Mouse (Mus musculus): ENCODE results near the gene Tspan31.
"Not testable (repeated sequence)": the region's sequence is repeated elsewhere in the genome, so short reads cannot be mapped to it uniquely, and the experiment has no call there.

Tspan31 gene

DNA sequence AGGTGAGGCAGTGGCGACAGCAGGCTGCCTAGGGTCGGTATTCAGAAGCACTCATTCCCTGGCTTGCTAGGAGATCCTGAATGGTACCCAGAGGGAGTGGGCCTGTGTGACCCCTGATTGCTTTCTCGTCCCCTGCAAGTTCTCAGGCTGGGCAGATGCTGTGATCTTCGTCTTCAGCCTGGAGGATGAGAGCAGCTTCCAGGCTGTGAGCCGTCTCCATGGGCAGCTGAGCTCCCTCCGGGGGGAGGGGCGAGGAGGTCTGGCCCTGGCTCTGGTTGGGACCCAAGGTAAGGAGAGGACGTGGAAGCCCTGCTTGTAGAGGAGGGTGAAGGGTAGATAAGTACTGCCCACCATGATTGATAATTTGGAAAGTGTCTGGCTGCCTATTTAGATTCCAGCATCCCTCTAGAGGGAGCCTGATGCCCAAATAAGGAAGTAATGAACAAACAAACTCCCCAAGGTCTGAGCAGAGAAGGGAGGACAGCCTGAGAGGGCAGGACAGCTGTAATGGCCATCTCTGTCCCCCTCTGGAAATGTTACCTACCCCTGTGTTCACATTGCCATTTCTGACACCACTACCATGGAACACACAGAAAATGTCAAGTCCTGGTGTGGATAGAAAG lies 13.3 kb upstream of the Tspan31 start:
- DNase-seq: no peak

GRCm38 (mm10) chr10:127081996-127082620 lies 12.0 kb upstream of the Tspan31 start:
- DNase-seq: no peak

GRCm38 (mm10) chr10:127080901-127081780 lies 11.1 kb upstream of the Tspan31 start:
- DNase-seq: no peak

- no peak for DNase-seq
These were observed 9.8 kb upstream of the Tspan31 start for GRCm38 (mm10) chr10:127079665-127080391.

DNA sequence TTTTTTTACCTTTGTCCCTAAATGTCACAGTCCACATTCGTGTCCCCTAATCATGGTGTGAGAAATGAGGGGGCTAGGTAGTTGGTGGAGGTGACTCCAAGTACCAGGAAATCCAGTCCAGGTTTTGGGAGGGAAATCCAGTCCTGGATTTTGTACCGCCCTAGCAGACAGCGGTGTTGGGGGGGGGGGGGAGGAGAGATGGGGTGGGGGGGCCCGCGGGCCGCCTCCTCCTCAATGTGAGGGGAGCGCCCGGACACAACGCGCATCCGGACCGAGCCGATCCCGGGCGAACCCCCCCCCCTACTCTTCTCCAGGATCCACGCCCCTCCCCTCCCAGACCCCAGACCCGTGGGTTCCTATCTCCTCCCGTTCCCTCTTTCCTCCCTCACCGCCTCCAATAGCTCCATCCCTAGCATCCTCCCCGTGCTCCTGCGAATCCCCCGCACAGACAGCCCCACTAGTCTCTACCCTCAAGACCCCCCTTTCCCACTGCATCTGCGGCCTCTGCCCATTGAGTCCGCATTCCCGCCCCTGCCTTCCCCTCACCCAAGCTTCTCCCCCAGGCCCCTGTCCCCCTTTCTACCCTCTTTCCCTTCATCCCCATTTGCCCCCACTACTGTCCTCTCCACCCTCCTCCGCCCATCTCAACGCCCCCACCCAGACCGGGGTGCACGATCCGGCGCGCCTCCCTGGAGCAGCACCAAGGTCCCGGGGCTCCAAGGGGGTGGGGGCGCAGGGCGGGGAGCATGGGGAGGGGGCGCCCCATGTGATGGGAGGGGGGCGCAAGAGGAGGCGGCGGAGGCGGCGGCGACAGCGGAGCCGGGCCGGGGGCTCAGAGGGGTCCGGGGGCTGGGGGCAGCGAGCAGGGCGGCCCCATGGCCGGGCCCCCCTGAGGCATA lies 8.9 kb upstream of the Tspan31 start:
- no peak for DNase-seq

- peak; percentile 83 for DNase-seq
These were observed 8.1 kb upstream of the Tspan31 start for GRCm38 (mm10) chr10:127078001-127078676.

- DNase-seq: no peak
These were observed 7.5 kb upstream of the Tspan31 start for GRCm38 (mm10) chr10:127077515-127077914.

GRCm38 (mm10) chr10:127076082-127076481 lies 6.0 kb upstream of the Tspan31 start:
- DNase-seq: no peak

GRCm38 (mm10) chr10:127075651-127076050 lies 5.6 kb upstream of the Tspan31 start:
- no peak for DNase-seq

GRCm38 (mm10) chr10:127075080-127075479 lies 5.0 kb upstream of the Tspan31 start, which contains the start of gene Agap2:
Agap2 (plus strand) TSS chr10:127075284.
- no peak for DNase-seq

- DNase-seq: no peak
These were observed 3.9 kb upstream of the Tspan31 start for GRCm38 (mm10) chr10:127073981-127074380.

DNA sequence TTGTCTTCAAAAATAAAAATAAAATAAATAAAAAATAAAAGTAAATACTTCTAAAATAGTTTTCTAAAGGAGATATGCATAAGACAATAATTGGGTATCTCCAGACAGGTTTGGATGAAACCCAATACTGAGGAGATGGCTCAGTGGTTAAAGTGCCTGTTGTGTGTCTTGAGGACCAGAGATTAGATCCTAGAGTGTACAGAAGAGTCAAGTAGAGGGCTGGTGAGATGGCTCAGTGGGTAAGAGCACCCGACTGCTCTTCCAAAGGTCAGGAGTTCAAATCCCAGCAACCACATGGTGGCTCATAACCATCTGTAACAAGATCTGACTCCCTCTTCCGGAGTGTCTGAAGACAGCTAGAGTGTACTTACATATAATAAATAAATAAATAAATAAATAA lies 2.9 kb upstream of the Tspan31 start:
- DNase-seq: not testable (repeated sequence)

DNA sequence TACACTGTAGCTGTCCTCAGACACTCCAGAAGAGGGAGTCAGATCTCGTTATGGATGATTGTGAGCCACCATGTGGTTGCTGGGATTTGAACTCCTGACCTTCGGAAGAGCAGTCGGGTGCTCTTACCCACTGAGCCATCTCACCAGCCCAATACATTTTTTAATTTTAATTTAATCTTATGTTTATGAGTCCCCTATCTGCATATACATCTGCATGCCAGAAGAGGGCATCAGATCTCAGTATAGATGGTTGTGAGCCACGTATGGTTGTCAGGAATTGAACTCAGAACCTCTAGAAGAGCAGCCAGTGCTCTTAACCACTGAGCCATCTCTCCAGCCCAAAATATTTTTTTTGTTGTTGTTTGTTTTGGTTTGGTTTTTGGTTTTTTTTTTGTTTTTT lies 2.2 kb upstream of the Tspan31 start:
- not testable (repeated sequence) for DNase-seq

DNA sequence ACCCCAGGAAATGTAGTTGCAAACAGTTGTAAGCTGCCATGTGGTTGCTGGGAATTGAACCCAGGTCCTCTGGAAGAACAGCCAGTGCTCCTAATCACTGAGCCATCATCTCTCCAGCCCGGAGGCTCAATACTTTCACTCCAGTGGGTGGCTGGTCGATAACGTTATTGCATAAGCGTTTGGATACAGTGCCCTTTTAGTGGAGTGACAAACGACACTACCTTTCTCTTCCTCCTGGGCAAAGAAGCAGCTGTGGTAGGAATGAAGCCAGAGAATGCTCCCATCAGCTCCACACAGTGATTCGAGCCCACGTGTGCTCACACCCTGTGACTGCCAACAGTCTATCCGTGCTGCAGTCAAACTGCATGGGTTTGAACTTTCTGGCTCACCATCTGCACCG lies 1.1 kb upstream of the Tspan31 start:
- DNase-seq: no peak

DNA sequence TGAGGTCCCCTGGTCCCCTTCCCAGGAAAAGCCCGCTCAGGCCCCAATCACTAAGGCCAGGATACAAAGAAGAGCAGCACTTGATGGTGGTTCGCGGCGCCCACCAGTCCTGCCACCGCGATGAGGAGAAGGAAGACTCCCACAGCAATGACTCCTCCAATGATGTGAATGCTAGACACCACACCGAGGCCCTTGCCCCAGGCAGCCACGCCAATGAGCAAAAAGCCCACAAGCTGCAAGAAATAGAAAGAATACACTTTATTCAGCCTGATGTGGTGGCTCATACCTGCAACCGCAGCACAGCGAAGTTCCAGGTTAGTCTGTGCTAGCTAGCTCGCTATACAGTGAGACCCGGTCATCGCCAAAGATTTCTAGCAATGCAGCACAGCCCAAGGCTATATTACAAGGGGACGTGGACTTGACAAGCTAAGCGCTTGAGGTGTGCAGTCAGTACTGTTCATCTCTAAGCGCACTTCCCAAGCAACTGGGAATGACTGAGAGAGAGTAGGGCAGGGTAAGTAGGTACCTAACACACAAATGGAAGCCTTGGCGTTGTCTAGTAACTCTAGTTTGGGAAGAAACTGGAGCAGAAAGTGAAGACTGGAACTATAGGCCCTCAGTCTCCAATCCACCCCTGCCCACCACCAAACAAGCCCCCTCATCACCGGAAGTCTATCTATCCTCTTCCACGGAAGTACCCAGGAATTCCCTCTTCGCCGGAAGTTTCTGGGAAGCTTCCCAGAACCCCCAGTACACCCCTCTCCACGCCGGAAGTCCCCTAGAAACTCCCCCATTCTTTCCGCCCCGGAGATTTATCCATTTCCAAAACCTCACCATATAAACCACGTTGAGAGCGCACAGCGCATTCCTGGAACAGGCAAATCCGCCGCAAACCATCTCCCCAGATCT lies 529 bp downstream of the Tspan31 start:
- no peak for DNase-seq

- DNase-seq: no peak
These were observed 1.6 kb downstream of the Tspan31 start for GRCm38 (mm10) chr10:127068360-127069038.

DNA sequence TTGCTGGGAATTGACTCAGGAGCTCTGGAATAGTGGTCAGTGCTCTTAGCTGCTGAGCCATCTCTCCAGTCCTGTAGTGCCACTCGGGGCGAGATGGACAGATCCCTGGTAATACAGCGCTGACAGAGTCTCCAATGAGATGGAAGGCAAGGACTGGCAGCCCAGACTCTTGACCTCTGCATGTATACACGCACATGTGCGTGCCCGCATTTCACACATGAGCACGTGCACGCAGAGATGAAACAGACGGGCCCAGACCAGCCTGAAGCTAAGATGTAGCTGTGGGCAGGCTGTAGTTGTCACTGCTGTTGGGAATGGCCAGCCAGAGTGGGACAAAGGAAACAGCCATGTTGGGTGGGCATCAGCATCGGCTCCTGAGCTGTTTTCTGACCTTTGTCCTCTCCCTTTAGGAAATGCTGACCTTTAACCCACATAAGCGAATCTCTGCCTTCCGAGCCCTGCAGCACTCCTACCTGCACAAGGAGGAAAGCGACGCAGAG lies 3.5 kb downstream of the Tspan31 start:
- DNase-seq: no peak

DNA sequence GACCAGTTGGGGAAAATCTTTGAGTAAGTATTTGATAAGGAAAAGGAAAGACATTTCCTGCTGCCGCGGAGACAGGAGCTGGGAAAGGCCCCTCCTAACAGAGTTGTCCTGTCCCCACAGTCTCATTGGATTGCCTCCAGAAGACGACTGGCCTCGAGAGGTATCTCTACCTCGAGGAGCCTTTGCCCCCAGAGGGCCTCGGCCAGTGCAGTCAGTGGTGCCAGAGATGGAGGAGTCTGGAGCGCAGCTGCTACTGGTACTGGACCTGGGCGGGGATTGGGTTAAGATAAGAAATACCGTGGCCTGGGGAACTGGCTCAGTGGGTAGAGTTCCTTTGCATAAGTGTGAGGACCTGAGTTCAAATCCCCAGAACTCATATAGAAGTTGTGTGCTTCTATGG lies 4.1 kb downstream of the Tspan31 start:
- no peak for DNase-seq

Data from layer of hippocampus, adult 9-11 months (tissue).